Mouse (Mus musculus) right cerebral cortex, adult 2 months (tissue): Measurements from ENCODE around the gene Zfp2.
A peak's percentile ranks its signal among the peaks of the same experiment; 100 is the strongest.

Experiments used
- DNase-seq, 2 experiments: peaks; one replicate each; pipeline ENCODE4 v3.0.0; 2021 to 2022; ENCODE audit warnings: low spot score in 2 of 2

The Zfp2 gene

DNA sequence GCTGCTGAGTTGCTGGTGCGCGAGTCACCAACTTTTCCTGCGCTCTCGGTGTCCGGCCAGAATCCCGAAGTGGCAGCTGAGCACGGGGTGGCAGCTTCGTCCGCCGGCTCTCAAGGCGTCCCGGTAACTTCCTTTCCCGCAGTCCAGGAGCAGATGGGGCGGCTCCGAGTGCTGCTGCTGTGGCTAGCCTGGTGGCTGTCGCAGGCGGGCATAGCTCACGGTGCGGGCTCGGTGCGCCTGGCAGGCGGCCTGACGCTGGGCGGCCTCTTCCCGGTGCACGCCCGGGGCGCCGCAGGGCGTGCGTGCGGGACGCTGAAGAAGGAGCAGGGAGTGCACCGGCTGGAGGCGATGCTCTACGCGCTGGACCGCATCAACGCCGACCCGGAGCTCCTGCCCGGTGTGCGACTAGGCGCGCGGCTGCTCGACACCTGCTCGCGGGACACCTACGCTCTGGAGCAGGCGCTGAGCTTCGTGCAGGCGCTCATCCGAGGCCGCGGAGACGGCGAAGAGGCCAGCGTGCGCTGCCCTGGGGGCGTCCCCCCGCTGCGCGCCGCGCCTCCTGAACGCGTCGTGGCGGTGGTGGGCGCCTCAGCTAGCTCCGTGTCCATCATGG, 64.9 kb downstream of the Zfp2 start:
- peak in 1 of 2 experiments; percentile 9 for DNase-seq

DNA sequence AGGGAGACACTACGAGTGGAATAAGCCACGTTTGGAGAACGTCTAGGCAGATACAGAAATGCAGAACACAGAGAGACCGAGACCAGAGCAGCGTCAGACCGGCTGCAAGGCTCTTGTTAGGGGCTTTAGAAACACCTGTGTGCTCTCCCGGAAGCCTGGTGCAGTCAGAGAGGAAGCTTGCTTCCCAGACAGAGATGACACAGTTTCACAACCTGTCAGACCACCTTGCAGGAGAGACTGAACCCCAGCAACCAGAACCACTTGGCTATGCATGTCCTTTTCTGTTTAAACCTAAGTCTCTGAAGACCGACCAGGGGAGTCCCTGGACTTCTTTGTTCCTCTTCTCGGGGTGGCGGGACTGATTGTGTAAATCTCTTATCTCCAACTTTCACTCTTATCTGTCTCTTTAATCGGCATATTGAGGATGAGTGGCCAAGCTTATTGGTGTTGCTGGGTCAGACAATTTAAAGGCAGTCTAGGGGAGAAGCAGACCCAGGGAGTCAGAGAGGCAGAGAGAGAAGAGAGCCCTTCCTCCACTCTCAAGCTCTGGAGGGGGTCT, 65.7 kb downstream of the Zfp2 start, which contains the start of gene Grm6:
TSS of gene Grm6 (plus strand) at position 509 of the 559 bp plus-strand sequence.
- DNase-seq: no peak

DNA sequence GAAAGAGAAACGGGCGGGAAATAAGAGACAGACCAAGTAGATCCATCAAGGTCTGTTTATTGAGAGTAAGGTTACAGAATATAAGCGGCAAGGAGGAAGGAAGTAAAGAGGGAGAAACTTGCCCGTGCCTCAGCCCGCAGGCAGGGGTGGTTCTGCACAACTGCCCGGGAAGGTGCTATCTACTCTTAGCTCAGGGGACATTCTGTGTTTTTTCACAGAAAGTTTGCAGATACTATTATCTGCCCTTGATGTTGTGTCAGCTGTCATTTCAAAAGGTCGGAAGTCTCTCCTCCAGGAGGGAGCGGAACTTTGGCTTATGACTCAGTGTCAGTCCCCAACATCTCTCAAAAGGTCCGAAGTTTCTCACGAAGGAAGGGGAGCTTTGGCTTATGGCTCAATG, 66.7 kb downstream of the Zfp2 start:
- DNase-seq: no peak
